Mouse (Mus musculus) layer of hippocampus, adult 2 months (tissue): ENCODE results near the gene Cntn5. TPM values are rescaled to one million over a fixed set of nuclear protein-coding genes. Genes with fewer than 3 reads are reported as not detected.
"Not testable (repeated sequence)": the region's sequence is repeated elsewhere in the genome, so short reads cannot be mapped to it uniquely, and the experiment has no call there.

Experiments used
- DNase-seq, 2 experiments: peaks; one replicate each; pipeline ENCODE4 v3.0.0; 2022; ENCODE audit warnings: low spot score in 2 of 2
- H3K27ac ChIP-seq: fragments of 200-600 bp; 2 replicates; pipeline ENCODE4 v1.8.1; 2022
- H3K4me3 ChIP-seq: fragments of 200-600 bp; 2 replicates; pipeline ENCODE4 v1.8.1; 2022; ENCODE audit warnings: mild to moderate bottlenecking
- CTCF ChIP-seq: fragments of 200-600 bp; conservative IDR thresholded peaks from 2 replicates; pipeline ENCODE4 v1.8.1; 2022; ENCODE audit warnings: antibody characterized with exemption, mild to moderate bottlenecking, moderate library complexity
- total RNA-seq, 2 experiments: library from RNA; stranded (reverse); gene quantifications; 2 replicates each; pipeline ENCODE4 v1.2.3; 2021

The Cntn5 gene
- total RNA-seq, 2 experiments from 2014 or later: 11.3 to 12.2 TPM

DNA sequence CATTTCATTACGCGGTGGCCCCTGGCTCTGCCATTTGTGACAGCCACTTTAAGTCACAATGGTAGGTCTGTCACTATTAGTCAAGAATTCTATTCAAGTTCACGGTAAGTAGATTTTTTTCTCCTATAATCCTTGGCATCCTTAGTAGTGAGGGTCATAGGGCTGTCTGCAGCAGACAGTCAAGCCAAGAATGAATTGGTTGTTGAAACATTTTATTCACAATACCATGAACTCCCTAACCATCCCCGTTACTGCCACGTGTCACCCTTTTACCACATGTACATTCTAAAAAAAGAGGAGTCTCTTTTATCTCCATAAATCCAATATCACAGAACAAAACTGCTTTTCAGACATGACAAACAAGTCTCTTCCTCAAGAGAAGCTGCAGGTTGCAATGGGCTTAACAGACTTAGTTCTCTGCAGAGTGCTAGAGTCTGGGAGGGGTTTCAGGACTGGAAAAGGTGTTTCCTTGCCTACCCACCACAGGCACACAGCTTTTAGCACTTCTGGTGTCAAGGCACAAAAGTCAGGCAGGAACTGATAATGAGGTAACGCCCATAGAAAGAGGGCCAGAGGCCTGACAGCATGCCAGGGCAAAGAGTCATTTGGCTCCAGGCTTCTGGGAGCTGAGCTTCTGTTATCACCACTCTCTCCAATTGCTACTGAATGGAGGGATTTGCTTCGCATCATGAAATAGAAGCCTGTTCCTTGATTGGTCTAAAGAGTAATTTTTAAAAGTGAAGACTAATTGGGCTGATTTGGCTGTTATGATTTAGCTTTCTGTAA, 259.3 kb downstream of the Cntn5 start:
- DNase-seq: no peak
- Histone ChIP-seq H3K4me3 (no peak overlapping the region), H3K27ac (no peak overlapping the region)
- TF ChIP-seq CTCF: no peak

DNA sequence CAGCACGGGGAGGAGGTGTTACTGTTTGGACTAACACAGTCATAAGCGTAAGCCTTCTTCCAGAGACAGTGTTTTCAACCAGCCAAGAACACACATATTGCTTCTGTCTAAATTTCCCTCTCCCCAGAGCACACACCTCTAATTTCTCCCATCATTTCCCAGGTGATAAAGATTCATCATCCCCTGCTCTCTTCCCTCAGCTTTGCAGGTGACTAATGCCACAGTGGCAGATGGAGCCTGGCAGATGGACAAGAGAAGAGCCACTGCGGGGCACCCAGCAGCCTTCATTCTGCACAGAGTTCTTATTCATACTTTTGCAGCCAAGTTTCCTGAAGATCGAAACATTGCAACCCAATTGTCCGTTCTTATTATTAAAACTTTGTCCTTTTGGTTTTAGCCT, 286.5 kb downstream of the Cntn5 start:
- H3K4me3 ChIP-seq: no peak overlapping the region
- no peak for DNase-seq
- TF ChIP-seq CTCF: no peak
- no peak overlapping the region for H3K27ac ChIP-seq

DNA sequence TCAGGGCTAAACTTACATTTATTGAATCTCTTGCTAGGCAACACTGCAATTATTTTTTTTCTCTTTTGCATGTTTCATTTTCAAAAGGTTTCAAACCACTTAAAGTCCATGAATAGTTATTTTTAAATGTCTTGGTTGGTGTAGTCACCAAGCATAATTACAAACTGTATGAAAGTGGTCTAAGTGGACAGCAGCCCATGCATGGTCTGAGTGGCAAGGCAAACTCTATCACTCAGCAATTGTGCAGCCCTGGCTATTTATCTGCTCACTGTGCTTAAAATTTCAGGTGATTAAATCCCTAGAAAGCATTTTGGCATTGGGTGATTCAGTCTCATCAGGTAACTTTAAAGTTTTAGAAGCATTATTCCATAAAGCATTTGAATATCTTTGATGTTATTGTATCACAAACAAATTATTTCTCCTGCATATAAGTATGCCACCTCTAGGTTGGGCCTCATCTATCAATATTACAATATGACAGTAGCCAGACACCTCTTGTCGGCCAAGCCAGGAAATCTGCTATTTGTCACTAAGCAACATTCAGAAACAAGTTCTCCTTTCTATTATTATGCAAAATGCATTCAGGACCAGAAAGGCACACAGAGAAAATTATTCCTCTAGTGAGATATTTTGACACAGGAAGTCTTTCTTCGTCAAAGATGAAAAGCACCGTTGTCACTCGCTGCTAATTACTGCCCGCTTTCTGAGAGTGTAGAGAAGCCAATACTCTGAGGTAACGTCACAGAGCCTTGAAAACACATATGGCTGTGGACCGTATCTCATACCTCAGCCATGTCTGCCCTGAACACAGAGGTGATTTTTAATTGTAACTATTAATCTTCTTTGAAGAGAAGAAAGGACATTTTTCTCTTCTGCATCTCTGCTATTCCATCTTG, 329.0 kb downstream of the Cntn5 start:
- H3K27ac ChIP-seq: peak overlapping the region; percentile 6; the same call in 1 of the 2 replicates
- DNase-seq: peak in 1 of 2 experiments; percentile 1
- 0 out of 2 replicates have a peak, but pooled peaks have one; percentile 5 for TF ChIP-seq CTCF
- H3K4me3 ChIP-seq: no peak overlapping the region

DNA sequence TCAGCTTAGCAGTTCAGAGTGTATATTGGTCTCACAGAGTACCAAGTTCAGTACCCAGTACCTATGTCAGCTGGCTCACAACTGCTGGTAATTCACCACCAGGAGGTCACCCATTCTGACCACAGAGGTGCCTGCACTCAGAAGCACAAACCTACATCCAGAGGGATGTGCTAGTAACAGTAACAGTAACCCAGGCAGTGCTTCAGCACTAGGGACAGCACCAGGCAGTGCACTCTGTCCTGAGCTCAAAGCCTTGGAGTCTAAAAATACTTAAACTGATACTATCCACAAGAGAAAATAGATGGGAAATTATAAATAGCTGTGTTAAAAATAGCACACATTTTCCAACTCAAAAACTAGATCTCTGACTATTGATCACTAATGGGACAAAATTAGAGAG, 334.7 kb downstream of the Cntn5 start:
- DNase-seq: no peak
- Histone ChIP-seq H3K4me3 (no peak overlapping the region), H3K27ac (no peak overlapping the region)
- TF ChIP-seq CTCF: no peak

DNA sequence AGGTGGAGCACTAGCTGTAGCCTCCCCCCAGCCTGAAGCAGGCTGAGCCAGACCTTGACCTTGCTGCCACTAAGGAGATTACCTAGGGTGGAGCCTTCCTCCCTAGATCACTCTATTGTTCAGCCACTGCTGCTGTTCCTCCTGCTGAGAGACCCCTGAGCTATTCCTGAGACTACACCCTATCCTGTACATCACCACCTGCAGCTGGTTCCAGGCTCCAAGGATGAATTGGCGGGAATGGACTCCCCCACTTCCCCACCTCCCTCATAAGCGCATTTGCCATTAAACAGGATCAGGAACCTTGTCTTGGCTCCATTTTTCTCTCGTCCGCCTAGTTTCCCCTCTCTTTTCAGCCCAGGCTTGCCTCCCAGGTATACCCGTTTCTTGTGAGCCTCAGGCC, 363.7 kb downstream of the Cntn5 start:
- DNase-seq, H3K27ac ChIP-seq: not testable (repeated sequence)

DNA sequence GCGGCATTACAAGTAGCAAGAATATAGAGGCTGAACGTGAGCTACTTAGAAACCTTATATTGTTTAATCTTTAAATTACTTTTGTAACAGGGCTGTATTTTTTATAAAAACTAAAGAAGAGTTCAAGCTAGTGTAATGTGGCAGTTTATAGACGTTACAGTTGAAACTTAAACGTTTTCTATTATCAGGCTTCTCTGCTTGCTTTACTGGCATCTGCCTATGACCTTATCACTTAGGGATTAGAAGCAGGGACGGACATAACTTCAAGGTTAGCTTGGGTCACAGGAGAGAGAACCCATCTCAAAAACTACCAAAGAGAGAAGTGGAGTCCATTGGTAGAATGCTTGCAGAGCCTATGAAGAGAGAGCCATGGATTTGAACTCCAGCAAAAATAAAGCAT, 372.3 kb downstream of the Cntn5 start:
- DNase-seq: no peak
- H3K27ac ChIP-seq: no peak overlapping the region
- no peak overlapping the region for H3K4me3 ChIP-seq
- no peak for TF ChIP-seq CTCF

More for the DNA sequence above, 363.7 kb downstream of the Cntn5 start:
- not testable (repeated sequence) for H3K4me3 ChIP-seq

DNA sequence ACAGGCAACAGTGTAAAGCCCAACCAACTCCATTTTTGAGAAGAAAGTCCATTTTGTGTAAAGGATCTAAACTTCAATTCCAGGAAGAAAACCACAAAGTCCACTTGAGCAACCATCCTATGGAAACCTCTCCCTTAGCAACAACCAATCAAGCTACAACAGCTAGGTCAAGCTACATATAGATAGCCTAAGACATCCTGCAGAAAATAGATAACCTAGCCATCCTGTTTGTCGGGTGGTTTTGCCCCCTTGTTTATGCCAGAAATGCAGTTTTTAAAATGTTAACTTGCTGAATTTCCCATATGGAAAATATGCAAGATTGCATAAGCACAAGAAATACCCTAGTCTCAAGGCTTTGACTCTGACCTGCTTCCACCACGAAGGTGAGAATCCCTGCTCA, 373.5 kb downstream of the Cntn5 start:
- H3K27ac ChIP-seq: no peak overlapping the region
- no peak overlapping the region for H3K4me3 ChIP-seq
- TF ChIP-seq CTCF: no peak
- no peak for DNase-seq

DNA sequence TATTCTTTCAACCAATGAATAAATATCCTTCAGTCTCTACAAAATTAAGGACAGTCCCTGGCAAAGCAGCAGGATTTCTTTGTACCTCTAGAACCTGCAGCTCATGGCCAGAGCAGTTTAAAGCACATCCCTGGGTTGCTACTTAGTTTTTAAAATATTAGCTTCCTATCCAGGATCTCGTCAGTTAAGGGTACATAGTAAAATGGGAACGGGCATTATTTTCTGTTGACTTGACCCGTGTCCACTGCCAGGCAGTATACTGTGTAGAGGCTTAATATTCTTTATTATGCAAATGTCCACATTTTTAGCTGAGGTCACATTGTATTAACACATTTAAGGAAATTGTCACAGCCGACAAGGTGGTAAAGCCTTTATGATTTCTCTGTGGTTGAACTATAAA, 375.0 kb downstream of the Cntn5 start:
- TF ChIP-seq CTCF: no peak
- no peak overlapping the region for H3K4me3 ChIP-seq
- DNase-seq: no peak

DNA sequence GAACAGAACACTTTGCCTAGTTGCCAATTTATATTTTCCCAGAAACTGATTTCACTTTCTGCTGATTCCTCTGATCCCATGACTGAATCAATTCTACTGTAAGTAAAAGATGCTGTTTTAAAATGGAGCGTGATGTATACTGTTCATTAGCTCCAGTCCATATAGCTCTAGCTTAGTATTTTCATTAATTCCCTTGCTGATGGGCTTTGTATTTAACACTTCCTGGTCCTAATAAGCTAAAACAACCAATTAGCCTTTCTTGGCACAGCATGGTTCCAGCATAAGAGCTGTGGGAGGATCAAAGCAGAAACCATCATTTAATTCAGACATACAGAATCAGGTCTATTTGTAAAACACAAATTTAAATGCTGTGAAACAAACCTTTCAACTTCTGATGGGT, 375.5 kb downstream of the Cntn5 start:
- H3K4me3 ChIP-seq: no peak overlapping the region
- no peak for TF ChIP-seq CTCF
- no peak overlapping the region for H3K27ac ChIP-seq
- DNase-seq: no peak

More for the DNA sequence above, 375.0 kb downstream of the Cntn5 start:
- no peak overlapping the region for H3K27ac ChIP-seq

DNA sequence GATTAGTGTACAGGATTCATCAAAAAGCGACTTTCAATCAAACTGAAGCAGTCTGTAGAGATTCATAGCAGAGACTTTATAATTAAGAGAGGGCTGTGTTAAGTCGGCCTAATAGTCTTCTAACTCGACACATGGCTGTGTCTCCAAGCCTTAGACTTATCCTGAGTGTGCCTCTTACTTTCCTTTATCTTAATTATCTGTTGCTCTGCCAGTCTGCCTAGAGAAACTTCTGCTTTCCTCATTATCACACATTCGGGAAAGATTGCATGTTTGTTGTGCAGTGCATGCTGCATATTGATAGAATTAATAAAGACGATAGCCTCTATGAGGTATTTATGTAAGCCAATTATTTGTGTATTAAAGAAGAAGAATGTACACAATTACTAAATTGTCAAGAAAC, 375.9 kb downstream of the Cntn5 start:
- DNase-seq: no peak
- Histone ChIP-seq H3K27ac (no peak overlapping the region), H3K4me3 (no peak overlapping the region)
- no peak for TF ChIP-seq CTCF

DNA sequence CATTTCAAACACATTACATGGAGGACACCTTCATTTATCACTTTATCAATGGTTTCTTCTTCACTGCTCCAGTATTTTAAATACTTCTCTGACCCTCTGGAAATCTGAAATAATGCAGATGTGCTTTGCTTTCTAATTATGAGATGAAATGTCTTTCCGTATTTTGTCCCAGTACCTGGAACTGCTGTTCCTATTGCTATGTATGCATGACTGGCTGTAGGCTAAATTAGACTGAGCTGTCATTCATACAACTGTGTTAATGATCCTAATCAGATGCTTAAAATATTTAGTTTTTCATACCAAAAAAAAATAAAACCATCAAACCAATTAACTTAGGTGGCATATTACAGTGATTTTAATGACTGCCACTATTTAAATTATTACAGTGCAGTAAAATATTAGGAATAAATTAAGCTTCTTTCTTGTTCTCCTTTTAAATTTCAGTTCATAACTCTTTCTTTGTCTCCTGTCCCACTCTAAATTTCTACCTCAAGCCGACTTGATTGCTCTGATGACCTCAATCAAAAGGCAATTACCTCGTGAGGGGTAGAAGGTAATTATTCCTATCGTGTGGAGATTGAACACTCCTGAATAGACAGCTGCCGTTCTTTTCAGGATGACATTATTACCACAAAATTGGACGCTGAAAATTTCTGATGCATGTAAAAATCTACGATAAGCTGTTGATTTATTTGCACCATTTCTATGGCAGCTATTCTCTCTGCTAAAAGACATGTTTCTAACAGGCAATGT, 378.5 kb downstream of the Cntn5 start:
- H3K27ac ChIP-seq: no peak overlapping the region
- no peak overlapping the region for H3K4me3 ChIP-seq
- no peak for DNase-seq
- no peak for TF ChIP-seq CTCF

DNA sequence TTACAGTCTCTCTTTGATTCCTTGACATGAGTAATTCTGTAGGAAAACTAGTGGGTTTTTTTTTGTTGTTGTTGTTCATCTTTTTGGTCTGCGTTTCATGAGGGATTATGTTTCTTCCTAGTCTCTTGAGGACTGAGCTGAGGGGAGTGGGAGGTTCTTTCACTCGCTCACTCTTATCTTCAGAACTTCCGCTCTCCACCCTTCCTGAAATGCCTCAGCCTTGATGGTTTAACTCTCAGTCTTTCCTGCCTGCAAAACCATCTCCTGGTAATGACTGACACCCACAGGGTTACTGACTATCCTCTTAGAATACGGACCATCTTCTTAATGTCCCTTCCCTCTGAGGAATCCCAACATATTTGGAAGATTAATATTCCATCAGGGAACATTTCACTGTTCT, 382.0 kb downstream of the Cntn5 start:
- no peak overlapping the region for H3K4me3 ChIP-seq
- no peak for TF ChIP-seq CTCF
- no peak for DNase-seq
- H3K27ac ChIP-seq: no peak overlapping the region

DNA sequence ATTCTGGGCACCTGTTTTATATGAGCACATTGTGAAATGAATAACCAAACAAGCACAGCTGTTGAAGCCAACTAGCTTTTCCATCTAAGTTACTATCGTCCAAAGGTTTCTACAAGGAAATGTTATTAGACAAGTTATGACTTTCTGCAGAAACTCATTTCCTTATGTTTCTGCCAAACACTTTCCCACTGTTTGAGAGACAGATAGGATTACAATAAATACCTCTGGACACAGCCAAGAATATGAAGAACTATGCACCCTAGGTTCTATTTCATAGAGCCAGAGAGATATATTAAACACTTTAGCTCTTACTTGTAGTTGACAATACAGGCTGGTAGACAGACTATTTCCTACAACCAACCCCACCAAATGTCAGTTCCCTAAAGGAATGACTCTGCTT, 383.5 kb downstream of the Cntn5 start:
- H3K27ac ChIP-seq: no peak overlapping the region
- no peak for TF ChIP-seq CTCF
- no peak overlapping the region for H3K4me3 ChIP-seq
- DNase-seq: no peak
